25 mouse cellular contexts compared by ENCODE assay signal in the genomic region with DNA sequence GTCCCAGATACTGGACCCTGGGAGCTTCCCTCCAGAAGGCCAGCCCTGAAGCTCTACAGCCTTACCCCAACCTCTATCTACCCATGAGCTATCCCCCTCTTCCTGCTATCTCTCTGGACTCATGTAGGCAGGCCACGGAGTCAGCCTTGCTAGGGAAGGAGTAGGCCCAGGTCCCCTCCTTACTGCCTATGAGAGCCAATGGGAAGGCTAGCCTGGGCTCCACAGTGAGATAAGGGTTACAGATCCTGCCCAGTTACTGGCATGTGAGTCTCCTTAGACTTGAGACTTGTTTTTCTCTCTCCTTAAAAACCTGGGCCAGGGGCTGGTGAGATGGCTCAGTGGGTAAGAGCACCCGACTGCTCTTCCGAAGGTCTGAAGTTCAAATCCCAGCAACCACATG. TPM values are rescaled to one million over a fixed set of nuclear protein-coding genes. Genes with fewer than 3 reads are reported as not detected.
DNase-seq lines count a peak whose midpoint lies in the region; ATAC-seq and TF ChIP-seq lines count a peak whose summit lies in the region.
"Had no signal": no experiment of that assay in that cellular context is flagged by ENCODE, and none has a peak within 500 bp of the region (broad histone marks: within the 10 kb centered on the region; RNA-seq: fewer than 3 reads in every experiment).

No protein-coding gene starts in this region.

- H3K9me3 ChIP-seq in forebrain, embryonic 10.5 days = no peaks in the 10 kb centered on the region
- no peaks in the 10 kb centered on the region for H3K9me3 ChIP-seq in forebrain, embryonic 12.5 days
- no peaks in the 10 kb centered on the region for H3K9me3 ChIP-seq in E14TG2a.4 (ENCODE audit: low read length)
- no peaks in the 10 kb centered on the region for H3K9me3 ChIP-seq in limb, embryonic 12.5 days
- H3K9me3 ChIP-seq in liver, embryonic 16.5 days (replicated peaks; ENCODE audit: control insufficient read depth, low read length) = no peaks in the 10 kb centered on the region
- H3K9me3 ChIP-seq: forebrain, embryonic 13.5 days; hindbrain, embryonic 13.5 days; midbrain, embryonic 13.5 days; neural tube, embryonic 13.5 days had no signal

- H3K36me3 ChIP-seq in forebrain, embryonic 10.5 days (replicated peaks) = no peaks in the 10 kb centered on the region
- no peaks in the 10 kb centered on the region for H3K36me3 ChIP-seq in forebrain, embryonic 12.5 days (replicated peaks)
- H3K36me3 ChIP-seq in E14TG2a.4 (ENCODE audit: insufficient read depth, low read length) = peaks cover 29% of the 10 kb centered on the region
- H3K36me3 ChIP-seq in limb, embryonic 12.5 days = no peaks in the 10 kb centered on the region
- H3K36me3 ChIP-seq in liver, embryonic 16.5 days (ENCODE audit: control insufficient read depth, insufficient read depth) = no peaks in the 10 kb centered on the region
- H3K36me3 ChIP-seq: hindbrain, embryonic 13.5 days; midbrain, embryonic 13.5 days; neural tube, embryonic 13.5 days had no signal

- ATAC-seq in forebrain, embryonic 12.5 days (ENCODE audit: low FRiP score) = no peak
- ATAC-seq in limb, embryonic 12.5 days (ENCODE audit: insufficient number of reproducible peaks, insufficient read depth, low FRiP score, low TSS enrichment, low read depth) = no peak
- no peak for ATAC-seq in liver, embryonic 16.5 days (ENCODE audit: low read depth)
- ATAC-seq: forebrain, embryonic 13.5 days; midbrain, embryonic 13.5 days had no signal

- H3K27me3 ChIP-seq in forebrain, embryonic 10.5 days (ENCODE audit: poor library complexity, severe bottlenecking) = no peaks in the 10 kb centered on the region
- H3K27me3 ChIP-seq in forebrain, embryonic 12.5 days = no peaks in the 10 kb centered on the region
- H3K27me3 ChIP-seq in E14TG2a.4 (ENCODE audit: insufficient read depth, low read length) = peaks cover 30% of the 10 kb centered on the region
- no peaks in the 10 kb centered on the region for H3K27me3 ChIP-seq in limb, embryonic 12.5 days
- no peaks in the 10 kb centered on the region for H3K27me3 ChIP-seq in liver, embryonic 16.5 days (ENCODE audit: control insufficient read depth, insufficient read depth, low read depth, low read length)
- H3K27me3 ChIP-seq: forebrain, embryonic 13.5 days; hindbrain, embryonic 13.5 days; midbrain, embryonic 13.5 days; neural tube, embryonic 13.5 days had no signal

- H3K9ac ChIP-seq in forebrain, embryonic 12.5 days = no peak overlapping the region
- no peak overlapping the region for H3K9ac ChIP-seq in limb, embryonic 12.5 days (replicated peaks)
- H3K9ac ChIP-seq in liver, embryonic 16.5 days (ENCODE audit: low read depth, low read length) = no peak overlapping the region; the same call in 1 of the 2 replicates
- H3K9ac ChIP-seq: forebrain, embryonic 13.5 days; hindbrain, embryonic 13.5 days; midbrain, embryonic 13.5 days; neural tube, embryonic 13.5 days had no signal

- peak overlapping the region; percentile 65 for H3K27ac ChIP-seq in forebrain, embryonic 10.5 days
- H3K27ac ChIP-seq in forebrain, embryonic 12.5 days = no peak overlapping the region
- H3K27ac ChIP-seq in limb, embryonic 12.5 days = 0 out of 2 replicates have a peak overlapping the region, but pooled peaks have one; percentile 45
- H3K27ac ChIP-seq in liver, embryonic 16.5 days (ENCODE audit: low read length) = peak overlapping the region; percentile 34
- H3K27ac ChIP-seq: forebrain, embryonic 13.5 days; hindbrain, embryonic 13.5 days; left cerebral cortex, adult 2 months; midbrain, embryonic 13.5 days; neural tube, embryonic 13.5 days had no signal

- H3K4me2 ChIP-seq in forebrain, embryonic 12.5 days = no peak overlapping the region
- no peak overlapping the region for H3K4me2 ChIP-seq in limb, embryonic 12.5 days
- no peak overlapping the region for H3K4me2 ChIP-seq in liver, embryonic 16.5 days (ENCODE audit: low read depth, low read length)
- H3K4me2 ChIP-seq: forebrain, embryonic 13.5 days; hindbrain, embryonic 13.5 days; midbrain, embryonic 13.5 days; neural tube, embryonic 13.5 days had no signal

- H3K4me3 ChIP-seq in forebrain, embryonic 10.5 days = no peak overlapping the region
- H3K4me3 ChIP-seq in forebrain, embryonic 12.5 days (replicated peaks) = no peak overlapping the region
- 0 out of 2 replicates have a peak overlapping the region, but pooled peaks have one; percentile 0 for H3K4me3 ChIP-seq in E14TG2a.4 (replicated peaks; ENCODE audit: low read length)
- no peak overlapping the region for H3K4me3 ChIP-seq in limb, embryonic 12.5 days (replicated peaks)
- H3K4me3 ChIP-seq in liver, embryonic 16.5 days (ENCODE audit: low read depth, low read length) = no peak overlapping the region
- H3K4me3 ChIP-seq: forebrain, embryonic 13.5 days; hindbrain, embryonic 13.5 days; left cerebral cortex, adult 2 months; midbrain, embryonic 13.5 days; neural tube, embryonic 13.5 days had no signal

- DNase-seq in forebrain, embryonic 10.5 days (ENCODE audit: extremely low spot score, low spot score) = no peak
- no peak for DNase-seq in adrenal gland, adult 18-20 months (ENCODE audit: low spot score in 2 of 2)
- DNase-seq in lung, postnatal 4 days = no peak
- no peak for DNase-seq in embryo, embryonic 9.5 days (ENCODE audit: extremely low spot score)
- DNase-seq: adrenal gland, adult 2 months; cerebellum, postnatal 10 days; gastrocnemius, postnatal 14 days; heart, adult 18-20 months; kidney, adult 9 months; kidney, postnatal 4 days; layer of hippocampus, adult 9-11 months; left cerebral cortex, postnatal 4 days; lung, adult 2 months; lung, postnatal 36 days; spleen, adult 18-20 months; thymus, postnatal 25 days had no signal

- 92% methylated on average over 3 of the region's 3 CpGs for WGBS in forebrain, embryonic 10.5 days
- 91% methylated on average over 3 of the region's 3 CpGs for WGBS in forebrain, embryonic 12.5 days
- 88% methylated on average over 3 of the region's 3 CpGs for WGBS in limb, embryonic 12.5 days
- WGBS in liver, embryonic 16.5 days (ENCODE audit: insufficient replicate concordance) = 72% methylated on average over 3 of the region's 3 CpGs

- peaks cover 64% of the 10 kb centered on the region for H3K4me1 ChIP-seq in forebrain, embryonic 10.5 days
- peaks cover 26% of the 10 kb centered on the region for H3K4me1 ChIP-seq in forebrain, embryonic 12.5 days
- H3K4me1 ChIP-seq in E14TG2a.4 (replicated peaks; ENCODE audit: low read depth, low read length) = peaks cover 80% of the 10 kb centered on the region
- peaks cover 32% of the 10 kb centered on the region for H3K4me1 ChIP-seq in limb, embryonic 12.5 days (replicated peaks)
- peaks cover 43% of the 10 kb centered on the region for H3K4me1 ChIP-seq in liver, embryonic 16.5 days (ENCODE audit: control insufficient read depth, low read depth, low read length)

- no peak for TF ChIP-seq CTCF in E14TG2a.4 (conservative IDR thresholded peaks at IDR 0.05; ENCODE audit: low read length)

RNA-seq across cellular contexts. Expression of a gene that starts 5.6 kb away (rescaled TPM):
- 60.2 and 64.4 TPM in 2 replicates for polyA plus RNA-seq in forebrain, embryonic 10.5 days (2016; fragmentation: Nextera tagmentation; extraction: Ambion mirVana)
- 67.6 and 71.5 TPM in 2 replicates for polyA plus RNA-seq in forebrain, embryonic 12.5 days (2016; fragmentation: Nextera tagmentation; extraction: Ambion mirVana)
- polyA plus RNA-seq in limb, embryonic 12.5 days (2016; fragmentation: Nextera tagmentation; extraction: Ambion mirVana) = 55.3 and 57.0 TPM in 2 replicates
- polyA plus RNA-seq in liver, embryonic 16.5 days (2015; fragmentation: Nextera tagmentation; extraction: Ambion mirVana) = 20.0 and 23.6 TPM in 2 replicates
- total RNA-seq in adrenal gland, adult 18-20 months (2021) = 10 to 100 TPM; 45.8 to 48.8 TPM
